Mouse (Mus musculus) embryonic fibroblast, embryonic 13.5 days (primary cell): ENCODE results near the gene Gpatch2.

ENCODE experiments used
- CTCF ChIP-seq: IDR thresholded peaks from 2 replicates; pipeline ENCODE4 v1.5.1; 2011; ENCODE audit warnings: mild to moderate bottlenecking, control low read depth, low read length, moderate library complexity, borderline replicate concordance; ENCODE audit not compliant: insufficient read depth
- POLR2A ChIP-seq: IDR thresholded peaks from 2 replicates; pipeline ENCODE4 v1.6.1; 2011; ENCODE audit warnings: low read depth, mild to moderate bottlenecking, control low read depth, low read length, moderate library complexity

GRCm38 (mm10) chr1:187169646-187170045 lies 45.7 kb upstream of the Gpatch2 start:
- TF ChIP-seq CTCF: no peak
- no peak for TF ChIP-seq POLR2A
